Mouse (Mus musculus) neural tube, embryonic 15.5 days (tissue): Measurements from ENCODE around the gene Baz2b. TPM values are rescaled to one million over a fixed set of nuclear protein-coding genes. Genes with fewer than 3 reads are reported as not detected.

Source experiments
- ATAC-seq: fragments of 200-750 bp; cut with Nextera tagmentation; 2 replicates; pipeline ENCODE4 v1.8.0; 2017; ENCODE audit warnings: mild to moderate bottlenecking, moderate TSS enrichment, moderate library complexity; ENCODE audit not compliant: low FRiP score
- H3K27ac ChIP-seq: fragments of 300-500 bp; sonication (generic); replicated peaks from 2 replicates; pipeline ENCODE4 v1.5.1; 2015; ENCODE audit warnings: mild to moderate bottlenecking, inconsistent platforms
- H3K27me3 ChIP-seq: fragments of 300-500 bp; sonication (generic); replicated peaks from 2 replicates; pipeline ENCODE4 v1.6.1; 2015; ENCODE audit warnings: inconsistent platforms
- H3K36me3 ChIP-seq: fragments of 300-500 bp; sonication (generic); 2 replicates; pipeline ENCODE4 v1.6.1; 2015; ENCODE audit warnings: inconsistent platforms
- H3K4me1 ChIP-seq: fragments of 300-500 bp; sonication (generic); 2 replicates; pipeline ENCODE4 v1.6.1; 2015; ENCODE audit warnings: inconsistent platforms
- H3K4me2 ChIP-seq: fragments of 300-500 bp; sonication (generic); 2 replicates; pipeline ENCODE4 v1.6.1; 2015; ENCODE audit warnings: inconsistent platforms, mild to moderate bottlenecking, moderate library complexity
- H3K4me3 ChIP-seq: fragments of 300-500 bp; sonication (generic); replicated peaks from 2 replicates; pipeline ENCODE4 v1.5.1; 2015; ENCODE audit warnings: mild to moderate bottlenecking, inconsistent platforms
- H3K9ac ChIP-seq: fragments of 300-500 bp; sonication (generic); replicated peaks from 2 replicates; pipeline ENCODE4 v1.6.1; 2015; ENCODE audit warnings: mild to moderate bottlenecking, inconsistent platforms
- H3K9me3 ChIP-seq: fragments of 300-500 bp; sonication (generic); replicated peaks from 2 replicates; pipeline ENCODE4 v1.6.1; 2016; ENCODE audit warnings: inconsistent platforms
- WGBS: fragments of 180-500 bp; shearing (Covaris S2); methylation state at CpG from one replicate; pipeline ENCODE4 v1.1.7; 2015; ENCODE audit warnings: mixed read lengths; 5-methylcytosine and 5-hydroxymethylcytosine counted together
- polyA plus RNA-seq: library from polyadenylated mRNA; unstranded; fragments of >200 nt; fragmentation: Nextera tagmentation; extraction: Ambion mirVana; gene quantifications from 2 replicates; pipeline ENCODE4 v1.2.1, GENCODE M21; 2015

Gene Baz2b
- polyA plus RNA-seq, 1 experiment from 2014 or later: 68.2 TPM

- no peak overlapping the region for H3K4me2 ChIP-seq
- H3K27ac ChIP-seq: no peak overlapping the region
- H3K4me1 ChIP-seq: no peaks in the 10 kb centered on the region
- no peaks in the 10 kb centered on the region for H3K27me3 ChIP-seq
- 86% methylated on average over 3 of the region's 3 CpGs for WGBS
- no peak overlapping the region for H3K4me3 ChIP-seq
- H3K9me3 ChIP-seq: no peaks in the 10 kb centered on the region
- ATAC-seq: no peak
- no peak overlapping the region for H3K9ac ChIP-seq
- H3K36me3 ChIP-seq: no peaks in the 10 kb centered on the region
These were observed 189.9 kb downstream of the Baz2b start for GRCm38 (mm10) chr2:60019546-60020250.

- H3K4me3 ChIP-seq: no peak overlapping the region
- no peaks in the 10 kb centered on the region for H3K4me1 ChIP-seq
- no peak overlapping the region for H3K4me2 ChIP-seq
- H3K9me3 ChIP-seq: no peaks in the 10 kb centered on the region
- no peak overlapping the region for H3K9ac ChIP-seq
- ATAC-seq: no peak
- H3K36me3 ChIP-seq: no peaks in the 10 kb centered on the region
- H3K27ac ChIP-seq: no peak overlapping the region
- WGBS: 89% methylated on average over 10 of the region's 10 CpGs
- no peaks in the 10 kb centered on the region for H3K27me3 ChIP-seq
These were observed 190.7 kb downstream of the Baz2b start for GRCm38 (mm10) chr2:60018875-60019501.

- Histone ChIP-seq H3K4me1 (no peaks in the 10 kb centered on the region), H3K4me3 (no peak overlapping the region), H3K4me2 (no peak overlapping the region), H3K9ac (no peak overlapping the region), H3K36me3 (no peaks in the 10 kb centered on the region), H3K27ac (no peak overlapping the region), H3K9me3 (no peaks in the 10 kb centered on the region), H3K27me3 (no peaks in the 10 kb centered on the region)
- ATAC-seq: no peak
- 90% methylated on average over 3 of the region's 3 CpGs for WGBS
These were observed 198.1 kb downstream of the Baz2b start for GRCm38 (mm10) chr2:60011526-60011925.

- Histone ChIP-seq H3K36me3 (peaks cover 10% of the 10 kb centered on the region), H3K9ac (no peak overlapping the region), H3K4me3 (no peak overlapping the region), H3K9me3 (no peaks in the 10 kb centered on the region), H3K27ac (no peak overlapping the region), H3K4me1 (no peaks in the 10 kb centered on the region), H3K27me3 (no peaks in the 10 kb centered on the region), H3K4me2 (no peak overlapping the region)
- no peak for ATAC-seq
- WGBS: 94% methylated on average over 5 of the region's 5 CpGs
These were observed 206.0 kb downstream of the Baz2b start for GRCm38 (mm10) chr2:60003665-60004045.

GRCm38 (mm10) chr2:60003038-60003664, 206.5 kb downstream of the Baz2b start:
- WGBS: 77% methylated on average over 5 of the region's 5 CpGs
- Histone ChIP-seq H3K4me3 (no peak overlapping the region), H3K27me3 (no peaks in the 10 kb centered on the region), H3K9ac (no peak overlapping the region), H3K9me3 (no peaks in the 10 kb centered on the region), H3K4me2 (no peak overlapping the region), H3K27ac (no peak overlapping the region), H3K36me3 (peaks cover 10% of the 10 kb centered on the region), H3K4me1 (no peaks in the 10 kb centered on the region)
- ATAC-seq: no peak

GRCm38 (mm10) chr2:60000268-60000667, 209.4 kb downstream of the Baz2b start:
- ATAC-seq: no peak
- no peak overlapping the region for H3K27ac ChIP-seq
- 89% methylated on average over 4 of the region's 4 CpGs for WGBS

GRCm38 (mm10) chr2:59997479-59998228, 212.0 kb downstream of the Baz2b start:
- no peak overlapping the region for H3K4me2 ChIP-seq
- 86% methylated on average over 8 of the region's 8 CpGs for WGBS
- no peaks in the 10 kb centered on the region for H3K27me3 ChIP-seq
- H3K4me3 ChIP-seq: no peak overlapping the region
- H3K36me3 ChIP-seq: no peaks in the 10 kb centered on the region
- peaks cover 5% of the 10 kb centered on the region for H3K4me1 ChIP-seq
- no peak for ATAC-seq
- H3K27ac ChIP-seq: no peak overlapping the region
- no peak overlapping the region for H3K9ac ChIP-seq
- no peaks in the 10 kb centered on the region for H3K9me3 ChIP-seq

More at GRCm38 (mm10) chr2:60000268-60000667, 209.4 kb downstream of the Baz2b start:
- no peak overlapping the region for H3K4me3 ChIP-seq
- no peaks in the 10 kb centered on the region for H3K9me3 ChIP-seq
- no peaks in the 10 kb centered on the region for H3K4me1 ChIP-seq
- no peak overlapping the region for H3K9ac ChIP-seq
- H3K27me3 ChIP-seq: no peaks in the 10 kb centered on the region
- peaks cover 3% of the 10 kb centered on the region; the same call in 1 of the 2 replicates for H3K36me3 ChIP-seq
- H3K4me2 ChIP-seq: no peak overlapping the region

- WGBS: 94% methylated on average over 5 of the region's 5 CpGs
- H3K4me1 ChIP-seq: peaks cover 8% of the 10 kb centered on the region
- H3K4me2 ChIP-seq: no peak overlapping the region
- H3K9me3 ChIP-seq: no peaks in the 10 kb centered on the region
- H3K27me3 ChIP-seq: no peaks in the 10 kb centered on the region
- no peak for ATAC-seq
- H3K4me3 ChIP-seq: no peak overlapping the region
- H3K9ac ChIP-seq: no peak overlapping the region
- H3K36me3 ChIP-seq: no peaks in the 10 kb centered on the region
- no peak overlapping the region for H3K27ac ChIP-seq
These were observed 212.7 kb downstream of the Baz2b start for GRCm38 (mm10) chr2:59996911-59997310.

GRCm38 (mm10) chr2:59993190-59993535, 216.5 kb downstream of the Baz2b start:
- 49% methylated on average over 3 of the region's 3 CpGs for WGBS
- ATAC-seq: no peak

GRCm38 (mm10) chr2:59992488-59993189, 217.0 kb downstream of the Baz2b start:
- no peaks in the 10 kb centered on the region for H3K27me3 ChIP-seq
- no peaks in the 10 kb centered on the region for H3K9me3 ChIP-seq
- H3K4me1 ChIP-seq: peaks cover 8% of the 10 kb centered on the region
- no peaks in the 10 kb centered on the region for H3K36me3 ChIP-seq
- H3K4me3 ChIP-seq: no peak overlapping the region
- peak overlapping the region; percentile 37; the same call in 1 of the 2 replicates for H3K27ac ChIP-seq
- WGBS: 55% methylated on average over 10 of the region's 10 CpGs
- ATAC-seq: no peak
- H3K4me2 ChIP-seq: no peak overlapping the region
- no peak overlapping the region for H3K9ac ChIP-seq

More at GRCm38 (mm10) chr2:59993190-59993535, 216.5 kb downstream of the Baz2b start:
- H3K36me3 ChIP-seq: no peaks in the 10 kb centered on the region
- no peak overlapping the region for H3K27ac ChIP-seq
- no peaks in the 10 kb centered on the region for H3K9me3 ChIP-seq
- peaks cover 8% of the 10 kb centered on the region for H3K4me1 ChIP-seq
- no peak overlapping the region for H3K9ac ChIP-seq
- H3K27me3 ChIP-seq: no peaks in the 10 kb centered on the region
- H3K4me2 ChIP-seq: no peak overlapping the region
- H3K4me3 ChIP-seq: no peak overlapping the region

- Histone ChIP-seq H3K27me3 (no peaks in the 10 kb centered on the region), H3K9me3 (no peaks in the 10 kb centered on the region), H3K27ac (no peak overlapping the region), H3K9ac (no peak overlapping the region), H3K4me2 (no peak overlapping the region), H3K4me3 (no peak overlapping the region), H3K36me3 (no peaks in the 10 kb centered on the region), H3K4me1 (peaks cover 8% of the 10 kb centered on the region)
- ATAC-seq: no peak
These were observed 217.9 kb downstream of the Baz2b start for GRCm38 (mm10) chr2:59991775-59992174.
